Mouse (Mus musculus) urinary bladder, postnatal 25 days (tissue): ENCODE measurements around the gene Pon2.

Source experiments
- DNase-seq: peaks from one replicate; pipeline ENCODE4 v3.0.0; 2022; ENCODE audit warnings: low spot score

Pon2 gene

DNA sequence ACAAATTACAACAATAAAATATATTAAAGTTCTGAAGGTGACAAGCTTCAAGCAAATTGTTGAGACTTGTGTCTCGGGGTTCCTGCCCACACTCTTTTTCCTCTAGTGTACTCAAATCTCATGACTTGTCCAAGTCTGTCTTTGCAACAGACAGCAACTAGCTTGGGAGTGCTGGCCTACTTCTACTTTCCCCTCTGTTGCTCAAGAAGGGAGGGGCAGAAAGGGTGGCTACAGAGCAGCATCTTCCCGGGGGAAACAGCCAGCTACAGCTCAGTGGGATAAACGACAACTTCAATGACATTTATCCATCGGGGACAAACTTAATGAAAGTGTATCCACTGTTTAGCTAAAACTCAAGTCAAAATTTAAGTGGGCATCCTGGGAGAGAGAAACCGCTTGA is 5.4 kb downstream of the Pon2 start:
- DNase-seq = no peak

DNA sequence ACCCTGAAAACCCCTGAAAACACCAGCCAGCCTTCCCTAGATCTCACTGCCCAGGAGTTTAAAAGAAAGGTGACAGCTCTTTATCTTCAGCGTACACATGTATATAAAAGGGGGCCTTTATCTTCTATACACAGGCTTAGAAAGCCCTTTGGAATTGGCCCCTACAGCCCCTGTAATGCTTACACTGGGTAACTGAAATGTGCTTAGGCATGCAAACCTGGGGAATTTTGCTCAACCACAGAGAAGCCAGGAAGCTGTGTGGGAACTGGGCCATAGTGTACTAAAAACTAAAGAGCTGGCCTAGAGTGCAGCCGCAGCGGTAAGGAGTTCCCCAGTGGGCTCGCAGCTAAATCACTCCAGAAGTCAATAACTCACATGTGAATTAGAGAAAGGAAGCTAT is 6.8 kb downstream of the Pon2 start:
- no peak for DNase-seq

DNA sequence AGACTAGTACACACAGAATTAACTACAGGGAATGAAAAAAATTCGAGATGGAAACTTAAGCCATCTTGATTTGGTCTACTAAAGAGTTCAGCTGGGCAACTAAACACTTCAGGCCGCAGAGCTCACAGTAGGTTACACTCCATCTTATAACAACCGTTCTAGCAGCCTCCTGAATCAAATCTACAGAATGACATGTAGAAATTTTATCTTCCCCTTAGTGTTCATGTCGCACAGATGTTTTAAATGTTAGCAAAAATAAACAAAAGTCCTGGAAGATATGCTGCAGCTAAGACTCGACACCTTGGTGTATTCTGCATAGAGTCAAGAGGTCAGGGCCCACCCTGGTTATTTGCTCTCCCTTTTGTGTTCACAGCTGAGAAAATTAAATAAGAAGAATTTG is 10.3 kb downstream of the Pon2 start:
- no peak for DNase-seq

DNA sequence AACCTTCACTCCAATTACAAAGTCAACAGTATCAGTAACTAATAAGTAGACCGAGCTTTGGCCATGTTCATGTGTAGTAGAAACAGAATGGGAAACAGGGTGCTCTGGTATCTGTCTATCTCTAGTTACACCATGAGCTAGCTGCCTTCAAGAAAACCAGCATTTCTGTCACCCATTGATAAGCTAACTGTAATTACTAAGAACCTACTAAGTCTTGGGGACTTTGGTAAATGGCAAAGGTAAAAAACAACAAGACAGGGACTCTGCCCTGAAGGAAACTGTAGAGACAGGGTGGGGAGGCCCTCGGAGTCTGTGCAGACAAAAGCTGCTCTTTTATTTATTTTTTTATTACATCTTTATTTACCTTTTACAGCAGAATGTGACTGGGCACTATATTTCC is 10.9 kb downstream of the Pon2 start:
- DNase-seq = no peak

DNA sequence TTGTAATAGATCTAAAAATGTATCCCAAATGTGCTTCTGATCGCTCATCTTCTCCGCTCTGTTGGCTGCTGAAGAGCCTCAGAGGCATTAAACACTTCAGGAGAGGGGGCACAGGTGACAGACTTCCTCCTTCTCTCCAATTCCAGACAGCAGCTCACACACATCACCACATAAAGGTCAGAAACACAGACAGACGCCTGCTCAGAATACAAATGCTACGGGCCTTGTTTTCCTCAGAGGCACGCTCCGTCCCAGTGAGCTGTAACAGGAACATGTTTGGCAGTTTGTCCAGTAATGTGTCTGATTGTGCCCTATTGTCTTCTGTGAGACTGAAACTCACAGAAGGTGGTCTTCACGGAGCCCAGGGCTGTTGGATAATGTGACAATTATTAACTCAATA is 15.8 kb downstream of the Pon2 start:
- DNase-seq = no peak

DNA sequence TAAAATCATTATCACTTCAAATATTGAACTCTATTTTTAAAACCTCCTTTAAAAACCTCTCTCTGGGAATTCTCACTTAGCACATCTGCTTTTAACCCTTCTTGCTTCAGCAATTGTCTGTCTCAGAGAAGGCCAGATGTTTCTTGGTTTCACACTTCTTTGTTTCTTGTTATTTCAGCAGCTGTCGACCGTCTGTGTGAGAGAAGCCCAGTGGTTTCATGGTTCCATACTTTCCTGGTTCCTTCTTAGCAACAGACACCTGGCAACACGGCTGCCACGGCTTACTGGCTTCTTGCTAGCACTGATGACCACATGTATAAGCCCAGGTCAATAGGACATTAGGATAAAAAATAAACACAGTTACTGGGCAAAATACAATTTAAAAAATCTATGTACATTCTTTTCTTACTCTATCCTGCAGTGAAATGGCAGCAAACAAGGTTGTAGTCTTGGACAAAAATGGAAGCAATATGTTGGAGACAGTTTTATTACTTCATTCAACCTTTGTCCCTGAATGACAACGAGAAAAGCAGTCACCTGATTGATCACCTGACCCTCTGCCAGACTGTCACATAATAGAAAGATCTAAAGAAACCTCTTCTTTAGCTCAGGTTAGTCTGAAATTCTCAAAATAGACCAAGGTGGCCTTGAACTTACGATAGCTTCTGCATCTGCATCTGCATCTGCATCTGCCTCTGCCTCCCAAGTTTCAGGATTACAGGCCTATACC is 17.5 kb downstream of the Pon2 start:
- no peak for DNase-seq

DNA sequence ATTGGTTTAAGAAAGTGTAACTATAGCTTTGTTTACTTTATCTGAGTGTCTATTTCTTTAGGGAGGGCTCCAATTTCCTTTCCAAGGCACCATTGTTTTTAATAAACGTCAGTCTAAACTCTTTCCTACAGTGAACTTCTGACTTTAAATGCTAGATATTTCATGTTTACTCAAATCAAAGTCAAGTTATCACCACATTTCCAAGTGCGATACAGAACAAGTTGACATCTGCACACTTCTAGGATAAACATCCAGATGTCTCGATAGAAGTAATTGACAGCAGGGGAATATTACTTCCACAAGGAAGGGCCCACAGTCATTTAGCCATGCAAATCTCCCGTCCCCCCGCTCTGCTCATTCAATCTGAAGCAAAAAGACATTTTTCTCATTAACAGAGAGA is 20.3 kb downstream of the Pon2 start:
- DNase-seq = no peak

DNA sequence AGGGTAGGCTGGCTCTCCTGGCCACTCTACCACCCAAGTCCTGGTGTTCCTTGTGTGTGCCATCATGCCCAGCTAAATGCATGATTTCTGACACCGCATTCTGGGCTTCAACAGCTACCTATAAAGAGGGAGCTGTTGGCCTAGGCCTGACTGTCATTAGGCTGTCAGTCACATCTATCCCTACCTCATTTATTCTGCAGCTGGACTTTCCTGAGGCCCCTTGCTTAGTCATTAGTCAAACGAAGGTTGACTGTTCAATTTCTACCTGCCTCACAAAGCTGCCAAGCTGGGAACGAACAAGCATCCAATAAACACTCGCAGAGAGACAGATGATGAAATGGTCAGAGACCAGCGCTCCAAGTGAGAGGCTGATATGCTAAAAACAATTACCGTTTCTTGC is 28.6 kb downstream of the Pon2 start:
- no peak for DNase-seq

DNA sequence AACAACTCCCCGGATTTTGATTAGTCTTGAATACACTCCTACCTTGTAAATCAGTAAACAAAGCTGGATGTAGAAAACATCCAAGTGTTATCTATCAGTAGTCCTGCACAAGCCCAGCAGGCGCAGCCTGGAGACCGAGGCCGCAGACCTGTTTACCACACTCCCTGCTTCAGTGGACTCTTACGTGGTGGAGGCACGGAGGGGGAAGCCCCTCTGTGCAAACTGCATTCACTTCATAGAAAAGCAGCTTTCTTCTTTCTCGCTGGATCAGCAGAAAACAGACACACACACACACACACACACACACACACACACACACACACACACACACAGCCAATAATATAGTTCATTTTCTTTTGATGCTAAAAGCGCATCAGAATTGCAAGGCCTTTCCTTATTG is 33.5 kb downstream of the Pon2 start:
- no peak for DNase-seq

DNA sequence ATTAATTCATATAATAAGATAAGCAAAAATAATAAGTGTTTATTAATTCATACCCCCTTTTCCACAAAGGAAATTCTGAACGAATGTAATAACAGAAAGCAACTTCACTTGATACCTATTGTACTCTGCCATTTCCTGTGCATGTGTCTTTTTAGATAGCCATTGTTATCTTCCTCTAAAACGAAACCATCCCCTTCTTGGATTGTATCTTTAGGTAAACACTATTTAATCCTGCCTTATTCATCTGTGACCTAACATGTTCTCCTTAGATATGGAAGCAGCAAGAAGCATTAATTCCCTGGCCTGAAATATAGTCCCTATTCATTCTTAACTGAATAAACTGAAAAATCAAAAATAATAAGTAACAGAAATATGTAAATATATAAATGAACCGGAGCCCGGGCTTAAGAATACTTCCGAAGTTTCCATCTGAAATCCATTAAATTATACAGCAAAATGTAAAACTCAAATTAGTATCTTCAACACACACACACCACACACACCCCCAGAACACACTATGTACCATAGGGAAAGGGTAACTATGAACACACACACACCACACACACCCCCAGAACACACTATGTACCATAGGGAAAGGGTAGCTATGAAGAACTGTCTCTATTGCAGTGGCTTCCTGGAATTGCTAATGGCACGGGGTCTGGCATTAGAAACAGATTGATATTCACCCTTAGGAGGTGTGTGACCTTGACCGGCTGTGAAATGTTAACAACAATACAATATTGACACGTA is 34.8 kb downstream of the Pon2 start:
- no peak for DNase-seq

DNA sequence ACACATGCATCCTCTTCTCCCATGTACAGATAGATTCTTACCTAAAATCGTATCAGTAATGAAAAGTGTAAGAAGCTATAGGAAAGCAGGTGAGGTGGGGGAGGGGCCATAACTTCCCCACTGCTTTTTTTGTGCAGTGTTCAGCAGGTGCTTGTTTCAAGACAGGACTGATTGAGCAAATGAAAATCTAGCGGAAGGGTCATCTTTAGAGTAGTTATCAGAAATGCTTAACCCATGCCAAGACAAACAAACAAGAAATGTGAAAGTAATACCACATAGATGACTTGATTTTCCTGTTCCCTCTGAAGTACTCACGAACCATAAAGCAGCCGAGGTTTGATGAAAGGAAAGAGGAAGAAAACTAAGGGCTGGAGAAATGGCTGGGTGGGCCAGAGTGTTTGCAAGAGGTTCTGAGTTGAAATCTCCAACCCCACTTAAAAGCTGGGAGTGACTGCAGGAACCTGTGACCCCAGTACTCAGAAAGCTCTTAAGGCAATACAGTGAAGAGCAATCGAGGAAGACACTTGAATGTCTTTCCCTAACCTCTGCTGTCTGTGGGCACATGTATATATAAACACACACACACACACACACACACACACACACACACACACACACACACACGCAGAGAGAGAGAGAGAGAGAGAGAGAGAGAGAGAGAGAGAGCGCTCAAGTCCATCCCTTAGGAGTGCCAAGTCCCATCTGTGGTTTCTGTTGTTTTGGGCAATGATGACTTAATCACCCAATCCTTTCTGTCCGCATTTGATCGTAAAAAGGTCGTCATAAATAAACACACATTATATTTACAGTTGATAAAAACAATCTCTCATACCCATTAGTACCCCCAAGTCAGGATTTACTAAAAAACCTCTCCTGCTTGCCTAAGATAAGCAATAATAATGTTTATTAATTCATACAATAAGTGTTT is 35.7 kb downstream of the Pon2 start:
- DNase-seq = no peak

DNA sequence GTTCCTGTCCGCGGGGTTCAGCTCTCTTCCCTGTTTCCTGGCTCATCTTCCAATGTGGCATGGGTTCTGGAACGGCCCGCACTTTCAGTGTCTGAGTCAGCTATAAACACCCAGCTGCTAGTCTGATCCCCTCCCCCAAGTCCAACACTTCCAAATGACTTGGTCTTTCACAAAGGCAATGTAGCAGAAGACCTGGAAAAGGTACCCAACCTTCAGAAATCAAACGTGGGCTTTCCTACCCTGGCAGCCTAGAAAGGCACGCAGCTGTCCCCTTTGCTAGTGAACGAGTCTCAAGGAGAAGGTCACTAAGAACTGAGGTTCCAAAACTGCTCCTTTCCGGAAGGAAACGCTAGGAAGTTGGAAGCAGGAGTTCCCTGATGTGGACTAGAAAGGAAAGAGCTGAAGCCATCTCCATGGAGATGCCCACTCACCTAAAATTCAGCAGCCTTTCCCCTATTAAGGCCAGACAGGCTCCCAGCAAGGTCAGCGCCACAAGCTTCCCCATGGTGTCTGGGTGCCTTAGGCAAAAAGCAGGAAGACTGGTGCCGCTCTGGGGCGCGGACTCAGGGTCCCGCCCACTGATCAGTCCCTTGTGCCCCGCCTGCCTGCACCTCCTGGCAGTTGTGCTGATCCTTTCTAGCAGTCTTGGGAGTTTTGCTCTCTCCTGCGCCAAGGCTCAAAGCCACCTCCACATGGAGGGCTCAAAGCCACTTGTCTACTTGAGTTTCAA is 42.4 kb downstream of the Pon2 start, which contains the start of gene Pon3:
TSS of gene Pon3 (minus strand) at position 565 of the 730 bp plus-strand sequence.
- DNase-seq = peak; percentile 36

DNA sequence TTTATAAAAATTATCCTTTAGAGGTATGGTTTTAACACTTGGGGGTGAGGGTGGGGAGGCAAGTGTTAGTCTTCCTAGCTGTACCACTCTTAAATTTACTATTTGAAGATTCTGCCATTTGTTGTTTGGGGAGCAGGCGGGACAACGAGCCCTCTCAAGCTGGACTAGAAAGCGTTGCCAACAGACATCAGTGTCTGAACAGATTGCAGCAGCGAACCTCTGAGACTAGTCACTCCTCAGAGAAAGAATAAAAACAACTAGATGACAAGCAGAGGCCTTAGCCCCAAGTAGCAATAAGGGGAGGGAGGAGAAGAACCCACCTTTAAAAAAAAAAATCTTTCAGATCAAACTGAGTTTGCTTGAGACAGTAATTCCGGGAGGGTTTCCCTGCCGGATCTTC is 43.0 kb downstream of the Pon2 start:
- no peak for DNase-seq

DNA sequence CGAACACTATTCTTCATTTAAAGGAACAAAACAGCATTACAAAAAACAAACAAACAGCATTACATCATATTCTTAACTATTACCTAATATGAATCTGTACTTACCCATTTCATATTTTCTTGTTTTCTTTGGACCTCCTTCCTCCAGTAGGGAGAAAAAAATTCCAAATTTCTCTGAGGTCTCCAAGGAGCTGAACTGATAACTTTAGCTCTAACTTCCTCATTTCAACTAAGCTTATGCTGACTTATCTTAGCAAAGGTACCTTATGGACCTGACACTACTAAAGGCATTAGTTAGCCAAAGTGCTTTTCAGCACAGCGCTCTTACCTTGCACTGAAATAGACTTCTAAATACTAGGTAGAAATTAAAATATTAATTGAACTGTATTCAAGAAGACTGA is 43.4 kb downstream of the Pon2 start:
- DNase-seq = no peak

DNA sequence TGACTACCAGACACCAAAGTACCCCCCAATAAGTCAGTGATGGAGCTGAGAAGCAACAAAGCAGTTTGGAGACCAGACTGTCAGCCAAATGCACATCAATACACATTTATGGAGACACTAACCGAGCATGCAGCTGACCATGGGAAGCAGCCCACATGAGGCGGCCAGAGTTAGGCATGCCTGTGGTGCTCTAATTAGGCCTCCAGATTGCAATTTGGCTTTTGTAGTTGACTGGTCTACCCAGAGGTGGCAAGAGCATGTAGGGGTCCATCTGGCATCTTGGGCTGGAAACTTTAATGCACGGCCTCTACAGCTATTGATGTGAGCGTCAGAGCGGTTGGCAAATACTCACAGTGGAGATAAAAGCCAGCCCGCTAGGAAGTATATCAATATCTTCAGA is 52.3 kb downstream of the Pon2 start:
- DNase-seq = no peak

DNA sequence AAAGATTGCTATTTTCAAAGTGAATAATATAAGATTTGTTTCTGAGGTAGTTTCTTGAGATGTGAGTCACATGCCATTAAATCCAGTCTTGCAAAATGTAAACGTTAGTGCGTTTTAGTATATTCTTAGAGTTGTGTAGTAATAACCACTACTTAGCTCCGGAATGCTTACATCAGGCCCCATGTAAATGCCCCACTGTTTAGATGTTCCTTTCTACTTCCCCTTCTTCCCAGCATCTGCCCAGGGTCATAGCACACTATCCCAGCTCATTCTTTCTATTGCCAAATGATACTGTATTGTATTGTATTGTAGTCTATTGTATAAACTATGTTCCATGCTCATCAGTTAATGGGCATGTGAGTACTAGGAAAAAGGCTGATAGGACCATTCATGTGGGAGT is 59.5 kb downstream of the Pon2 start:
- no peak for DNase-seq

DNA sequence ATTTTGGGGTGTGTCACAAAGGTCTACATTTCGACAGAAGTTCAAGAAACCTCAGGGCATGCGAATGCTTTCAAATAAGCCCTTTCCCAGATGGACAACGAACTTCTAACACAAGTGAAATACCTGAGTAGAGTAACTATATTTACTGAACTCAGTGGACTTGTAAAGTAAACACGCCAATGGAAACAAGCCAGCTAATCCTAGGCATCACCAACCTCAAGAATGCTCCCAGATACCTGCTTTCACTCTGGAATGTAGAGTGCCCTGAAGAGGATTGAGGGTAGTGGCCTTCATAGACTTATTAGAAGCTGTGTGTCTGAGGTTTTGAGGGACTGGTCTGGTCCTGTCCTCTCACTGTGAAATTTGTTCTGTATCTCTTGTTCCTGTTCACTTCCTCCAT is 60.7 kb downstream of the Pon2 start:
- DNase-seq = no peak

DNA sequence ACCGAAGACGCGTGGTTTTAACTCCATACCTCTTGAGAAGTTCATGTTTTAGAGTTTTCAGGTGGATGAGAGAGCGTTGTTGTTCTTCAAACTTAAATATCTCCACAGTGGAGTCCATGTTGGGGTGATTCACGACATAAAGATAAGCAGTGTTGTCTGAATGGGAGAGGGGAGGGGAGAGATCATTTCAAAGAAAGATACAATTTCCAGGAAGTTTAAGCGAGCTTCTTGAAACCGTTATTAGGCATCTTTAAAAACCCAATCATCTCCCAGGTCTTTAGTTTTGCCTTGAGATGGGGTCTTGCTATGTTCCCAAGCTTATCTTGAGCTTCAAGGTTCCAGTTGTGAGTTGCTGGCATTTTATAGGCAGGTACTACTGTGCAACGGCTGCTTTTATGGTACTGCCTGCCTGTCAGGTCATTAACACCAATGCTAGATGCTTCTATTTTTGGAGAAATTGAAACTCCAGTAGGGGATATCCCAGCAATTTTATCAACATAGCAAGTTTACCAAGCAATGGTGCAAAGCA is 61.3 kb downstream of the Pon2 start:
- no peak for DNase-seq

DNA sequence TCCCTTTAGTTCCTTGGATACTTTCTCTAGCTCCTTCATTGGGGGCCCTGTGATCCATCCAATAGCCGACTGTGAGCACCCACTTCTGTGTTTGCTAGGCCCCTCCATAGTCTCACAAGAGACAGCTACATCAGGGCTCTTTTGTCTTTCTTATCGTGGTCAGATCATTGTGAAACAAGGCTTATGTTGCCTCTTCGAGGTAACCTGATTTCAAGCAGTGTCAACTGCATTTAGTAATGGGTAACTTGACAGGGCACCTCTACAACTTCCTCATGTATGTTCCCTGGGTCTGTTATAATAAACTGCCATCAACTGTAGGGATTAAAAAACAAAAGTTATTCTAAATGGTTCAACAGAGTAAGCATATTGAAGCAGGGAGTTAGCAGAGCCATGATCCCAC is 63.7 kb downstream of the Pon2 start:
- DNase-seq = no peak

DNA sequence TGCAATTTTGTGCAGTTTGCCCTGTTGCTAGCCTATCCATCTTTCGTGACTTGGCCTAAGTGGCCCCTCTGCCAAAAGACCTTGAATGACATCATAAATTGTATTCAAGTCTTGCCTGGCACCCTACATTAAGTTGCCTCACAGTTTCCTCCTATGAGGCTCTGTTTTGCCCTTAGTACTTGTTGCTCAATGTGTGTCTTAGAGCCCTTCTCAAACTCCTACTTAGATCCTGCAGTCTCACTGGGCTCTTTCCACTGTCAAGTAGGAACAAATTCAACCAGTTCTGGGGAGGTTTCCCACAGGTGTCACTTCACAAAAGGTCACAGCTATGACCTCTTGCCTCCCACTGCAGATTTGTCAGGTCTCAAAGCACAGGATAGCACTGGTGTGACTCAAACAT is 64.4 kb downstream of the Pon2 start:
- DNase-seq = no peak

DNA sequence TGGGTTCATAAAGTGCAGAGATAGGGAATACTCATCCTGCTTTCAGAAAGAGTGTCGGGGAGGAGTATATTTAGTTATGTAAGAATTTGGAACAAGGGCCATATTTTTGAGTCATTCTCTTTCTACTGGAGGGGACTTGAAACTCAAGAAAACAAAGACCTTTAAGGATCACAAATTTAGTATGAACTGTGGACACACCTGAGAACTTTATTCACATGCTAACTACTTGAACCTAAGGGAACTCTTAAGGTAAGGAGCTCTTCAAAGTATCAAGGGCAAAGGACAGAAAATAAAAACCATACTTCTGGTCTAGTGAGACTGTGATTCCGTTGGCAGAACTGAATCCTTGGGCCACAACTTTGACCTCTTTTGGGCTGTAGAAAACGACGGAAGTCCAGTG is 66.2 kb downstream of the Pon2 start:
- no peak for DNase-seq

DNA sequence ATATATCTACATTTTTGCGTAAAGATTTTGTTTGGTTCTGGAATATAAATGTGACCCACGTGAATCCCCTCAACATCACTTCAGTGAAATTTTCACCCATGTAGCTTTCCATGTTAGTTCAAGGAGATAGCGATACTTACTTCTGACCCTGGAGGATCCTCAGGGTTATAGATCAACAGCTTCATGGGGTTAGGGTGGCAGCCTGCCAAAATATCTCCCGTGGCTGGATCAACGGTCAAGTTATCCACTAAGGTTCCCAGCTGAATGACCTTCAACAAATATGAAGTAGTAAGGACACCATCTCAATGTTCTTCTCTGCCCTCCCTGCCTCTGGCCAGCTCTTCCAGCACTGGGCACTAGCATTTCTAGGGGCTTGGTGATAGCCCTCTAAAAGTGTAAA is 68.0 kb downstream of the Pon2 start:
- DNase-seq = no peak
